Mouse (Mus musculus): ENCODE data around the gene Naa38.

Gene Naa38

GRCm38 (mm10) chr11:69415327-69415667, 20.0 kb downstream of the Naa38 start:
- peak; percentile 98 for DNase-seq

- peak; percentile 96 for DNase-seq
These were observed 20.6 kb downstream of the Naa38 start for GRCm38 (mm10) chr11:69415668-69416451.

- DNase-seq = no peak
These were observed 21.2 kb downstream of the Naa38 start for GRCm38 (mm10) chr11:69416509-69416908.

DNA sequence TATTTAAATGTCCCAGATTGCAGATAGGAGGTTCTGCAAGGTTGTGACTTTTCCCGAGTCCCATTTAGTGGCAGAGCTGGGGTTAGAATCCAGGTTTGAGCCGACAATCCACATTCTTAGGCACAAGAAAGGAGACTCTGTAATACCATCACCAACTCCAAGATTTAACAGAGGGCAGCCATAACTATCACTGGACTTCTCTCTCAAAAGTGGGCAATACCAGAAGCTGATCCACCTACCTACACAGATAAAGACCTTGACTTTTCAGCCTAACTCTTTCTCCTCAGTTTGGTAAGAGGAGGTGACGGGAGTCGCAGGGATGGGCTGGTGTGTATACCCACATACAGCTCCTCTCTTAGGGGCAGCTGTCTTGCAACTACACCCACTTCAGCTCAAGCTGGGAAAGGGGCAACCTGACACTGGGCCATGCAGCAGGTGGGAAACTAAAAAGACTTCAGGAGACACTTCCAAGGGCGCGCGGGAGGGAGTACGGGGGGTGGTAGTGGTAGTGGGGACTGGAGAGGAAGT, 21.7 kb downstream of the Naa38 start:
- DNase-seq = no peak

- peak; percentile 99 for DNase-seq
These were observed 22.4 kb downstream of the Naa38 start for GRCm38 (mm10) chr11:69417449-69418384.

DNA sequence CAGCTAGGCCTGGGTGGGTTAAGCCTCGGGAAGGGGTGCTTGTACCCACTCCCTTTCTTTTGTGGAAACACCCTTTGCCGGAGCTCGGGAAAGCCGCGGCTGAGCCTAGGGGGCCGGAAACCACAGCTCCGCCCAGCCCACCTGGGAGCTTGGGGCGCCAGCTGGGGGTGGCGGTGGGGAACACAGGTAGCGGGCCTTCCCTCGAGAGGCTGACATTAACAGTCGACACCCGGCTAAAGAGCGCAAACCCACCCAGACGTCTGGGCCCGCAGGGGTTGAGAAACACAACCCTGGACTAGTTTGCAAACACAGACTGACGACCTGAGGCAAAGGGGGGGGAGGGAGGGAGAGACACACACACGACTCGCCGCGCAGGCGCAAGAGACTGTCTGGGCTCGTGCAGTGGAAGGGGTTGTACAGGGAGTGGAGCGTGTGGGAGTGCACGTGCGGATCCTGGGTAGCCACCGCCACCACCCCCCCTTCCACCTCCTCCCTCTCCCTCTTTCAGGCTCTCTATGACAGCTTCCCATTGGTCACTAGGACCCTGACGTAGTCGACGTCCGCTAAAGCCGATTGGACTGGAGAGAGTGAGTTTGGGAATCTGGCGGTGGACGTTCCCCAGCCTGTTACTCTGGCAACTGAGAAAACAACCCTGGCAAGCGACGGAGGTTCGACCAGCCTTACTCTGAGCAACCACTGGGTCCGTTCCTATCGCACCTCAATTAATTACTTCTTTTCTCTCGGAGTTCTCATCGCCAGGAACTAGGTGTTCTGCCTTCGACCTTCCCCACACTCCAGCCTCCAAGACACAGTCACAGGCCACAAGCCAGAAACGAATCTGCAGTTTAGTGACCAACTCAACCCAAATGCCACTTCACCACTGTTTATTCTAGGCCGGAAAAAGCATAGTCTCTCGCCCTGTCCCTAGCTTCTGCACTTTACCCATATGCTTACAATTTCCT, 23.5 kb downstream of the Naa38 start:
- peak; percentile 100 for DNase-seq

DNA sequence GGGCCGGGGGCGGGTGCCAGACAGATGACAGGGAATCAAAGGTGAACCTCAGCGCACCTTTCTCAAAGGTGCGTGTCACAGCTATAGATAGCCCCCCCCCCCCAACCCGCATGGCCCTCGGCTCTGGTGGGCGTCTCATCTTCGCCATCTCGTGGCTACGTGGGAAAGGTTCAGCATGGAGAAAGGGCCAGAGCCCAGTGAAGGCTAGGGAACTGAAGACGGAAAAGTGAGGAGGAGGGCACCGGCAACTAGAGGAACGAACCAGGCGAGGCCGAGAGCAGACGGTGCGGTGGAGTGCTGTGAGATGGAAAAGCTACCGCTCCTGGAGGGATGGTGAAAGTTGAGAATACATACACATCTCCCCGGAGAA, 24.1 kb downstream of the Naa38 start:
- peak; percentile 97 for DNase-seq

- peak; percentile 98 for DNase-seq
These were observed 24.7 kb downstream of the Naa38 start for GRCm38 (mm10) chr11:69419813-69420553.

DNA sequence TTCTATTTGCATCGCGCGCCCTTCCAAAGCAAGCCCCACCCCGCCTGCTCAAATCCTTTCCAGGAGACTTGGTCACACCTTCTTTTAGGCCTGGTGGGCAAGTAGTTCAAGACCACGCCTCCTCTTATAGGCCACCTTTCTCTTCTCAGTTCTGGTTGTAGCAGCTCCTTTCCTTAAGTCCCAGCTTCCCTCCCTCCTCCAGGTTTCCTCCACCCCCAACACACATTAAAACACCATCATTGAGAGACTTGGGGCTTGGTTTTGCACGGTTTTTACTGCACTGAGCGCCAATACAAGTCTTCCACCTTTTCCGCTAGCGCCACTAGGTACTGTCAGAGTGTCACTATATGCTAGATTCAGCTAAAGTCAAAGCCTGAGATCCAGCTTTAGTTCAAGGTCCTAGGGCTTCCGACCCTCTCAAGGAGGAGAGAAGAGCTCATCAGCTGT, 25.3 kb downstream of the Naa38 start:
- DNase-seq = no peak

DNA sequence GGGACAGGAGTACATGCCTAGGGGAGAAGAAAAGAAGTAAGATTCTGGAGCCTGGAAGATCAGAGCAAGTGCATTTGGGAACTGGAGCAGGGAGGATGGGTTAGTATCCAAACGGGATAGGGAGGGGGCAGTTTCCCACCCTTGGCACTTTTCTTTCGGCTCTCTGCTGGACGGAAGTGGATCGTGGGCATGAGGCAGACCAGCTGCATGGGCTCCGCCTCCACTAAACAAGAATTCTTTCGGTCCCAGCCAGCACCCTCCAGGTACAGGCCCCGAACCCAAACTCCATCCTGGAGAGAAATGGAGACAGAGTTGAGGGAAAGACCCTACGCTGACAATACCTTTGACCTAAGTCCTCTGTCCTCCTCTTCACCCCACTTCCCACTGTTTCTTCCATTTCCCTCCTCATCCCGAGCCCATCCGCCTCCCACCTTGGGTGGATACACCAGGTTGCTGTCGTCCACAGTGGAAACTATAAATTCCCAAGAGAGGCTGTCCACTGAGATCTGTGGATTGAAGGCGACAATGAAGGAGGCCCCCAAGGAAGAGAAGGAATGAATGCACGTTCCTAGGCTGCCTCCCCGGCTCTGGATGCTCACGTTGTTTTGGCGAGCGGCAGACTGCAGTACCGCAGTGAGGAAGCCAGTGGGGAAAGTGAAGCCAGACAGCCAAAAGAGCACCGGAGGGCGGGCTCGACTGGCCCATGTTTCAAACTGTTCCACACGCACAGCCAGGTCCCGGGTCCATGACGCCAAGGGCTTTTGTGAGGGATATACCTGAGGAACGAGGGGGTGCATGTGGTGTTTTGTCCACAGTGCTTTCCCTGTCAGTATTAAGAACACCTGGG, 26.1 kb downstream of the Naa38 start:
- peak; percentile 91 for DNase-seq

GRCm38 (mm10) chr11:69422842-69423241, 27.6 kb downstream of the Naa38 start:
- DNase-seq = peak; percentile 89

DNA sequence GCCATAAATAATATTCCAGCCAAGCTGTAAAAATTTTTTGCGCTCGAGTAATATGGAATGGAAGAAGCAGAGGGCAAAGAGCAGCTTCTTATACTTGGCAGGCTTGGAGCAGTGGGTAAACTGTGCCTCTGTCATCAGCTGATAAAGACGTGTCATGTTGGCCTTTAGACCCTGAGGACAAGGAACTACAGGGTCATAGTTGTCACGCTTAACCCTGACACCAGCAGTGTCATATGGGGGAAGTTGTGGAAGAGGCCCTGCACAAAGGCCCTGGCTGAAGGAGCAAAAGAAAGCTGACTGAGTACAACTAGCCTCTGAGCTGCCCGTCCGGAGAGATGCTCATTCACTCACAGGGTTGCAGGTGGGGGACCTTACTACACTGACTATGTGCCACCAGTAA, 28.6 kb downstream of the Naa38 start:
- DNase-seq = no peak

DNA sequence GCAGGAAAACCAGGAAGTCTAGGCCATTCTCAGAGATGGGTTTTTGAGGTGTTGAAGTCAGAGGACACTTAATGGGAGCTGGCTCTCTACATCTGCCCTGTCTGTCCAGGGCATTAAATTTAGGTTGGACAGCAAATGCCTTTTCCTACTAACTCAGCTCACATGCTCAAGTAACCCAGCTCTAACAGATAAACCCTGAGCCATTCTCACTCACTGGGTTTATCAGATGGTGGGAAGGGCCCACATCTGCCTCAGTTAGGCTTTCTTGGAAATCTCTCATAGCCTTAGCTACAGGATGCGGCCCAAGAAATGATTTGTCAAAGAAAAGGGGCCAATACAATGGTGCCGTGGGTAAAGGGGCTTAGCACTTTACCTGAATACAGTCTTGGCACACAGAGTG, 31.0 kb downstream of the Naa38 start:
- no peak for DNase-seq

DNA sequence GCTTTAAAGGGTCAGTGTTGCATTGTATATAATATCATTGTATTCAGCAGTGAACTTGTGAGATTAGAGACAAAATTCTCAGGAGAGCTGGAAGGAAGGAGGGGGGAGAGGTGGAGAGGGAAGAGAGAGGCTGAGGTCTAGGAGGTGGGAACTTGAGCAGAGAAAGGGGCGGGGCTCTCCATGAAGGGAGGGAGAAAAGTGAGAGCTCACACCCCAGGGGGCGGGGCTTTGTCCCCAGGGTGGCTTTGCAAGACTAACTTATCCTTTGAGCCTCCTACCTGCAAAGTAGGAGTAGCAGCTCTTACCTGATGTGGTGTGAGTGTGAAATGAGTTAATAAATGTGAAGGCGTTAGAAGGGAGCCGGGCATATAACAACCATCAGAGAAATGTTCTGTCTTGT, 33.5 kb downstream of the Naa38 start:
- DNase-seq = peak; percentile 96

DNA sequence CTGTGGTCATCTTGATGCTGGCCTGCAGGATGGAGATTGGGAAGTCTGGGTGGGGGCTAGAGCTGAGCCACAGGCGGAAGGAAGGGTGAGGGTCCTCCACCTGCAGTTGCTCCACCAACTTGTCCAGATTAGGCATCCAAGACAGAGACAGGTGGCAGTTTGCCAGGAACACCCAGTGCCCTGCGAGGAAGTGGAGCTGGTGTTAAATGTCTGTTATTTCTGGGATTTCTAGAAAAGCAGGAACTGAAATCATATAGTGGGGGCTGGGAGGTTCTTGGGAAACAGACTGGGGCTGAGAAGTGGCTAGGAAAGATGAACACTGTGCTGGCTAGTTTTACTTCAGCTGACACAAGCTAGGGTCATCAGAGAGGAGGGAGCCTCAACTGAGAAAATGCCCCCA, 34.0 kb downstream of the Naa38 start:
- DNase-seq = peak; percentile 97

DNA sequence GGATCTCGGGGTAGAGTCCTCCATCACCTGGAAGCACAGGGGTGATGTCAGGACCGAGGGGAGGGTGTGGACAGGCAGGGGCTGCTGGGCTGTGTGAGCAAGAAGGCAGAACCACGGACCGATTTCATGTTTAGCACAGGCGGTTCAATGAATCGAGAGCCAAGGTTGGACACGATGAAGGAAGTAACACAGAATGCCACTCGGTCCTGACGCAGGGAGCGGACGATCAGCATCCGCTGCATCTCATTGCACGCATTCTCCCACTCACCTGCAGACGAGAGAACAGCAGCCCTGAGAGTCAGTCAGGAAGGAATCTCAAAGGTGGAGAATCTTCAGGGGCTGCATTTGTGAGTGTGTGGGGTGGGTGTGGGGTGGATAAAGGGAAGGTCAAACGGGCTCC, 35.3 kb downstream of the Naa38 start:
- DNase-seq = peak; percentile 90

DNA sequence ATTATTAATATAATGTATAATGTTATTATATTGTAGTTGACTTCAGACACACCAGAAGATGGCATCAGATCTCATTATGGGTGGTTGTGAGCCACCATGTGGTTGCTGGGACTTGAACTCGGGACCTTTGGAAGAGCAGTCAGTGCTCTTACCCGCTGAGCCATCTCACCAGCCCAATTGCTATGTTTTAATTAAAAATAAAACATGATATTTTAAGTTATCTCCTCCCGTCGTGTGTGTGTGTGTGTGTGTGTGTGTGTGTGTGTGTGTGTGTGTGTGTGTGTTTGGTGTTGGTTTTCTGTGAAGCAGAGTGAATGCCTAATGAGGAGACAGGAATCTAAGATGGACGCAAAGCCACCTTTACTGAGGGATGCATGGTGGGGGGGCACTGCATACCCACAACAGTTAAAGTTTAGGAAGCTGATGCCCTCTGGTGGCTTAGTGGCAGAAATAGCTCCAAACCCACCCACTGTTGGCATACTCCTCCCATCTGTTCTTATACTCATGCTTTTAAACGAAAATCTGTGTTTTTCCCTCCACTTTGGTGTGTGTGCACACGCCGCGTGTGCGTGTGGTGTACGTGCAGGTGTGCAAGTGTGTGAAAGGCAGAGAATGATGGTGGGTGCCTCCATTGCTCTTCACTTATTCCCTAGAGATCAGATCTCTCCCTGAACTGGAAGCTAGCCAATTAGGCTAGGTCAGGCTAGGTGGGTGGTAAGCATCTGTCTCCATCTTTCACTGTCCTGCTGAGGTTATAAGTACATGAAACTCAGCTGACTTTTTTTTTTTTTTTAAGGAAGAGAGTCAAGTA, 36.7 kb downstream of the Naa38 start:
- peak; percentile 97 for DNase-seq

DNA sequence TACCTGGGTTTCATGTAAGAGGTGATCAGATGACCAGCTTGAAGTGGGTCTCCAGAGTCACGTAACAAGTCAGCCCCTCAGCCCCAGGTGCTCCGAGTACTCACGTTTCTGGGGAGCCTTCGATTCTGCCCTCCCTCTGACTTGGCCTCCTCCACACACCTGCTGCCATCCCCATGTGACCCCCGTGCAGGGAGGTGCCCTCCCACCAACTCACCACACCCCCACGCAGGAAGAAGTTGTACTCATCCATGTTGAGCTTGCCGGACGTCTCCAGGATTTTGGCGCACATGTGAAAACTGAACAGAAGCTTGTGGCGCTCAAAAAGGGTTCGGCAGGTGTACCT, 37.3 kb downstream of the Naa38 start:
- DNase-seq = peak; percentile 93

GRCm38 (mm10) chr11:69433189-69433588, 37.9 kb downstream of the Naa38 start:
- no peak for DNase-seq

- DNase-seq = no peak
These were observed 42.0 kb downstream of the Naa38 start for GRCm38 (mm10) chr11:69437291-69437690.

All from heart, adult 11 months (tissue).